Mouse (Mus musculus) cerebellum, adult 9-11 months (tissue): Measurements from ENCODE around the gene Becn1.

Experiments
- DNase-seq: peaks from one replicate; pipeline ENCODE4 v3.0.0; 2022

Becn1 gene

DNA sequence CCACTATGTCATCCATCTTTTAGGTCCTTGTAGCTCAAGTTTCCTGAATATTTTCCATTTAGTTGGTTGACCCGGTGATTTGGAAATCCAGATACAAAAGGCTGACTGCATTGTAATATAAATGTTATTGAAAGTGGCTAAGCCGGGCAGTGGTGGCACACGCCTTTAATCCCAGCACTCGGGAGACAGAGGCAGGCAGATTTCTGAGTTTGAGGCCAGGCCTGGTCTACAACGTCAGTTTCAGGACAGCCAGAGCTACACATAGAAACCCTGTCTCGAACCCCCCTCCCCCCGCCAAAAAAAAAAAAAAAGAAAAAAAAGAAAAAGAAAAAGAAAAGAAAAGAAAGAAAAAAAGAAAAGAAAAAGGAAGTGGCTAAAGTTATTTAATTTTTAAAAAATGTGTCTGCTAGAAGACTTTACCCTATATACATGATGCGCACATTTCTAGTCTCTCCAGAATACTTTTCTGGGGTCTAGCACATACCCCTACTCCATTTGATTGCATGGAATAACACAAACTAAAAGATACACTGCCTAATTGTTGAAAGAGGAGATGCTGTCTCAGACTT is 13.1 kb upstream of the Becn1 start:
- DNase-seq: no peak

DNA sequence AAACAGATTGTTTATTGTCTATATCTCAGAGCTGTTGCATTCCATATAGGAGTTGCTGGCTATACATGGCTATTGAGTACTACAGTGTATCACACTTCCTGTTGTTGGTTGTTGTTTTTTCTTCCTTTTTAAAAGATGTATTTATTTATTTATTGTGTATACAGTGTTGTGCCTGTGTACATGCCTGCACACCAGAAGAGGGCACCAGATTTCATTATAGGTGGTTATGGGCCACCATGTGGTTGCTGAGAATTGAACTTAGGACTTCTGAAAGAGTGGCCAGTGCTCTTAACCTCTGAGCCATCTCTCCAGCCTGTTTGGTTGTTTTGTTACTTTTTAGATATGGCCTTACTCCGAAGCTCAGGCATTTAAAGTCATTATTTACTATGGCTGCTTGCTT is 12.5 kb upstream of the Becn1 start:
- no peak for DNase-seq

DNA sequence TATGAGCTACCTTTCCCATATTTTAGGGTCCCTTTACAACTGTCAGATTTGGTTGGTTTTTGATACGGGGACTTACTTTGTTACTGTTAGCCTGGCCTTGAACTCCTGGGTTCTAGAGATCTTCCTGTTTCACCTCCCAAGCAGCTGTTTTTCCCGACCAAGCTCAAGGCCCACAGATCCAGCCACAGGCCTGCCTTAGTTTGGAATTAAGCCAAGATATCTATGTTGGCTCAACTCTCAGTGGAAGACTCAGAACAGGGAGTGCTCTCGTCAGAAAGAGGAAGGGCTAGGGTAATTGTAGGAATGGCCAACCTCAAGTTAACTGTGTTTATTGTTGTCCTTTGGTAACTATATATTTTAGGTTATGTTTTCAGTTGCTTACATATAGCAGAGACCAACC is 10.1 kb upstream of the Becn1 start:
- DNase-seq: no peak

DNA sequence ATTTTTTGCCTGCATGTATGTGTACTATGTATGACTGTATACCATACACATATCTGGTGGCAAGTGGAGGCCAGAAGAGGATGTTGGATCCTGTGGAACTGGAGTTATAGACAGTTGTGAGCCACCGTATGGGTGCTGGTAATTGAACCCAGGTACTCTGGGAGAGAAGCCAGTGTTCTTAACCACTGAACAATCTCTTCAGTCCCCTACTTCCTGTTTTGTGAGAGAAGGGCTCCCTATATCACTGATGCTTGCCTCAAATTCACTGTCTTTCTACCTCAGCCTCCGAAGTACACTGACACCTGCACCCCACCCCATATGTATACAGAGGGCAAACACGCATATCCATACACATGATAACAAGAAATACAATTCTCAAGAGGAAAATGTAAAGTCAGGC is 9.0 kb upstream of the Becn1 start:
- no peak for DNase-seq

DNA sequence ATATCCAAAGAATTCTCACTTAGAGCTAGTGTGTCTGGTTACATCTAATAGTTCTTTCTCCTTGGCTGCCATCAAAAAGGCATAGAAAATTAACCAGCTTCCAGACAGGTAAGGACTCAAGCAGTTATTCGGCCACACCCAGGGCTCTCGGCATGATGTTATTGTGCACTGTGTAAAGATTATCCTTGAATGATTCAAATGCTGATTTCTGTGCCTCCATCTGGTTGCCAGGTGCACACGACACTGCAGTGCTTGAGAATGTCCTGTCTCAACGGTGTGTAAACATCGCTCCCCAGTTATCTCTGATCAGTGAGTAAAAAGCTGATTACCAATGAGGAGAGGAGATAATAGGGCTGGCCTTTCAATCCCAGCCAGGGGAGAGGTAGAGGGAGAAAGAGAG is 5.7 kb upstream of the Becn1 start:
- no peak for DNase-seq

DNA sequence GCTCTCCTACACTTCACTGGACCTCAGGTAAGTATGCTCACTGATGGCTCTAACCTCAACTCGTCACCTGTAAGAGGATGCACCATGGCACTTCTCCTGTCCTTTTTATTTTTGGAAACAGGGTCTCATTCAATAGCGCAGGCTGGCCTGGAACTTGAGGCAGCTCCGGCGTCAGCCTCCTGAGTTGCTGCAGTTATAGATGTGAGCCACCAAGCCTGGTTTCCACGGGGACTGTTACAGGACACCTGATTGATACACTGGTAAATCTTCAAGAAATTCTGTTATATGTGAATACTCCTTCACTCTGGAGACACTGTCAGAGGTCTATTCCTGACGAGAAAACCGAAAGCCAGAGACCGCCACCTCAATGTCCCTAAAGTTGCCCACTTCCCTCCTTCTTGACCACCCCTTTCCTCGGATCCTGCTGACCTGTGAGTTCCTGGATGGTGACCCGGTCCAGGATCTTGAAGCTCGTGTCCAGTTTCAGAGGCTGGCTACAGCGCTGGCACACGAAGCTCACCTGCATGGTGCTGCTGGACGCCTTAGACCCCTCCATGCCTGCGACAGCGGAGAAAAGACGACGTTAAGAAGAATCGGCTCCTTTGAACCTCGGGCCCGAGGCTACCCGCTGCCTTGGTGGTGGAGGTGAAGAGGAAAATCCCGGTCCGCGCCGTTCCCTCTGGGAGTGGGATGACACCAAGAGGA is 635 bp downstream of the Becn1 start:
- no peak for DNase-seq

DNA sequence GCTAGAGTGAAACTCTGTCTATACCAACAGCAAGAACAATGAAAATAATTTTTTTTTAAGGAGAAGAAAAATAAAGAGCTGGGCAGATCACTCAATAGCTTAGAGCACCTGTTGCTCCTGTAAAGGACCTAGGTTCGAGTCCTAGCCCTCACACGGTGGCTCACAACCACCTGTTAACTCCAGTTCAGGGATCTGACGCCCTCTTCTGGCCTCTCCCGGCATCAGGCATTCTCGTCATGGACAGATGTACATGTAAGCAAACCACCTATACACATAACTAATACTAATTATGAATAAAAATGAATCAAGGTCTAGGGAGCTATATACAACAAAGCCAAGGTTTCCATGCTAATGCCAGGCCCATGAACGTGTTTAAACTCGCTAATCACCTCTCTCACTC is 1.2 kb downstream of the Becn1 start:
- DNase-seq: no peak

DNA sequence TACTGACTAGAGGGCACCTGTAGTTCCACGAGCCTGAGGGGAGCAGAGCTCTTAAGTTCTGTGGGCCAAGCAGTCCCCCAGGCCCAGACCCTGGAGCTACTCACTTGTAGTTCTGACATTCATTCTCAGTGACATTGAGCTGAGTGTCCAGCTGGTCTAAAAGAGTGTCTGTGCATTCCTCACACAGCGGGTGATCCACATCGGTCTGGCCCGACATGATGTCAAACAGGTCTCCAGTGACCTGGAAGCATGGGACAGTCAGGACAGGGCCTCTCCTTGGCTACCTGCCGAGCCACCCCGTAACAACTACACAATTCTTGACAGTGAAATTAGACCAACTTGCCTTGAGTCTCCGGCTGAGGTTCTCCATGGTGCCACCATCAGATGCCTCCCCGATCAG is 6.9 kb downstream of the Becn1 start:
- no peak for DNase-seq

DNA sequence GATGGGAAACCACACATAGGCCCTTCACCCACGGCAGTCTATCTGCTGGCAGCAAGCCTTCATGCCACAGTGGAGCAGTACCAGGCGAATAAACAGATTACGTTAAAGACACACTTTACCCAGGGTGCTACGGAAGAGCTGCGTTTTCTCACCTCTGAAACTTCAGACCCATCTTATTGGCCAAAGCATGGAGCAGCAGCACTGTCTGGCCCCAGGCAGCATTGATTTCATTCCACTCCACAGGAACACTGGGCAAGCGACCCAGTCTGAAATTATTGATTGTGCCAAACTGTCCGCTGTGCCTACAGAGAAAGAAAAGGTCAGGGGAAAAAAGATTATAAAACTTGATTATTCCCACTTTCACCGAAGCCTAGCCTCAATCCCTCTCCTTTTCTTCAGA is 10.9 kb downstream of the Becn1 start:
- no peak for DNase-seq

DNA sequence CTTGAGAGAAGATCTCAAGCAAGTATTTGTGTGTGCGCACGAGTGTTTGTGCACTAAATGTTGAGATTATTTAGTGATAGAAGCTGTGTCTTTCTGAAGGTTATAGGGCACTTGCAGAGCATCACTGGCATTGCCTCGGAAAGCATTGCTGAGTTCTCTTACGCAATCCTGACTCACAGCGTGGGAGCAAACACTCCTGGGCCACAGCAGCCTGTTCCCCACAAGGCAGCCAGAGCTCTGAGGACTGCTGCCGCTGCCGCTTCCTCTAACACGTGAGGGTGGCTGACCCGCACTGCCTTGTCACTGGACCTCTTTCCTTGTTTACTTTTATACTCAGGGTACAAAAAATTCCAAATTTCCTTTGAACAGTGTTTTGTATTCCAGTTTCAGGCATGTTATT is 14.8 kb downstream of the Becn1 start:
- no peak for DNase-seq

DNA sequence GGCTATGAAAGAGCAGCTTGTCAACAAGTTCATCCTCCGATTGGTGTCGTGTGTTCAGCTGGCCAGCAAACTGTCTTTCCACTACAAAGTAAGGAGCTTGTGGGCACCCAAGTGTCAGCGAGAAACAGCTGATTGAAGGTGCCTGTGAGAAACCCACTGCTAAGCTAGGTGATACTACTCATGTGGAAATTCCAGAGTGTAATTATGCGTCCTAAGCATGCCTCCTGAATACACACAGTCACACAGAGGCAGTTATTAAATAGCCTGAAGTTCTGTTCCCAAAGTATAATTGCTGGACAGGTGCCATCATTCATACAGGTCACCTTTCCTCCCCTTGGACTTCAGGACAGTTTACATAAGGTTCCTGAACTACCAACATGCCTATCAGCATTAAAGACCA is 18.3 kb downstream of the Becn1 start:
- no peak for DNase-seq

DNA sequence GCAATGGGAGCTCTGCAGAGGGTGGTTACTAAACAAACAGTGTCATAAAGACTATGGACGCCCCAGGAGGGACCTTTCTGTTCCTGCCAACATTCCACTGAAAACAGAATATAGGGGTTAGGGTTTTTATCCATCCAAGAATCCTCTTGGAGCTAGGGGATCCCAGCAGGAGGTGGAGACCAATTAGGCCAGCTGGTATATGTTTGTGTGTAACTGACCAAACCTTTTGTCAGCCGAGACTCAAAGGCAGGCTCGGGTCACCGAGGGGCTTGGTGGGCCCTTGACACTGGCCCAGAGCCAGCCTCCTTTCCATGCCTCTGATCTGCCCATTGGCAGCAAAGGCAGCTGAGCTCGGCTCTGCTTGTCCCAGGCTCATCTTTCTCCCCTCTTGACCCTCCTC is 19.2 kb downstream of the Becn1 start:
- DNase-seq: no peak

DNA sequence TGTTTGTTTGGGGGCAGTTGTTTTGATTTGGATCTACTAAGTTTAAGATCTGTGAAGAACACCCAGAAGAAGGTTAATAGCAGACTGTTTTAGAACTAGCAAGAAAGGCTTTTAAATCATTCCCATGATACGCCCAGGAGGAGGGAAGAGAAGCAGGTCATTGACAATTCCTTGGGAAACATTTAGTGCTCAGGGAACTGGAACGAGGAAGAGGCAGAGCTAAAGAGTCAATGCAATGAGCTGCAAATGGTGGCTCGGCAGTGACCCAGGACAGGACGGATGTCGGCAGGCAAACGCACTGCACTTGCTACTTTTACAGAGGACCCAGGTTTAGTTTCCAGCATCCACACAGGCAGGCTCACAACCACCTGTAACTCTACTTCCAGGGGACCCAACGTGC is 21.2 kb downstream of the Becn1 start:
- no peak for DNase-seq

DNA sequence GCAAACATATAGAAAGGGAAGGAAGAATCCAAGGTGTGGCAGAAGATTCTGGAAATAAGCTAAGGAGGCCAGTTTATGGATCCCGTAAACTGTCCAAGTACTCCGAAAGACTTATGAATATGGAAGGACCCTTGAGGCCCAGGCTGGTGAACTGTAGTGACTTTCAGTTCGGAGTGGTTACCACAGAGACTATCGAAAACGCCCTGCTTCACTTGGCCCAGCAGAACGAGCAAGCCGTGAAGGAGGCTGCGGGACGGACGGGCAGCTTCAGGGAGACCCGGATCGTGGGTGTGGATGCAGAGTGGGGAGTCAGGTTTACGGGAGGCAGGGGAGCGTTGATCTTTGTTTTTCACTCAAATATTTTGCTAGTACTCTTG is 22.9 kb downstream of the Becn1 start:
- DNase-seq: peak; percentile 38

DNA sequence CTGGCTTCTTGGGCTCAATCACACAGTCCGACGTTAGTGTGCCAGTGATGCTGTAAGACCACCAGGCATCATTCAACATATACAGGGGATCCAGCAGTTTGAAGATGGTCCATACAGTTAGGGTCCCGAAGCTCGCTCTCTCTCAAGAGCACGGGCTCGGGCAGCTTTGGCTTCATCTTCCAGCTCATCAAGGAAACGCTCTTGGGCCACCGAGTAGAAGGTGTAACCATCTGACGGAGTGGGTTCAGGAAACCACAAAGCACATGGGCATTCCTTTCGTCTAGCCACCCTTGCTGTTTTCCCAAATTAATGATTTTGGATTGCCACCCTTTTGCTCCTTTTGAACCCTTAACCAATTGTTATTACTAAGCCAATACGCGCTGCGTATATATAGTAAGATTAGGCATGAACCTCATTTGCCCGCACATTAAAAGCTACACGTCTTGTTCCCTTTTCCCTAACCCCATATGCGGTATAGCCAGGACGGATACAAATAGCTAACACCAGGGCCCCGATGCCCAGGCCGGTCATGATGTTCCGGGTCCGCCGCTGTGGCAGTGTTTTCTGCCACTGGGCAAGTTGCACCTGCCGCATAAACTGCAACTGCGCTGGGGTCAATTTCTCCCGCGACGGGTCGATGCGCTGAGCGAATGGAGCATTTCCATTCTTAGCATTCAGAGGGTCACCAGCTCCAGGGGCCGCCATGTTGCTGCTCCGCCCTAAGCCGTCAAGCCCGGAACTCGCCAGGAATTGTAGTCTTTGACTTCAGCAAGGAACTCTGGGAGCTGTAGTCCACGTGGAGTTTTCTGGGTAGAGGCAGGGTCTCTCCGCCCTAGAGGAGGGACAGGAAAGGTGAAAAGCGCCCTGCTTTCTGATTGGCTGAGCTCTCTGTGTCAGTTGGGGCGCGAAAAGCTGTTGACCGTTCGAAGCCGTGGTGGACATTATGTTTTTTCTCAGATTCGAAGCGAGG is 23.6 kb downstream of the Becn1 start, which contains the start of the genes Cntd1 and Coa3:
Gene Cntd1, plus strand, starts transcription at position 790 of the 970 bp plus-strand sequence.
Gene Coa3, minus strand, starts transcription at position 892 of the 970 bp plus-strand sequence.
- DNase-seq: peak; percentile 85

DNA sequence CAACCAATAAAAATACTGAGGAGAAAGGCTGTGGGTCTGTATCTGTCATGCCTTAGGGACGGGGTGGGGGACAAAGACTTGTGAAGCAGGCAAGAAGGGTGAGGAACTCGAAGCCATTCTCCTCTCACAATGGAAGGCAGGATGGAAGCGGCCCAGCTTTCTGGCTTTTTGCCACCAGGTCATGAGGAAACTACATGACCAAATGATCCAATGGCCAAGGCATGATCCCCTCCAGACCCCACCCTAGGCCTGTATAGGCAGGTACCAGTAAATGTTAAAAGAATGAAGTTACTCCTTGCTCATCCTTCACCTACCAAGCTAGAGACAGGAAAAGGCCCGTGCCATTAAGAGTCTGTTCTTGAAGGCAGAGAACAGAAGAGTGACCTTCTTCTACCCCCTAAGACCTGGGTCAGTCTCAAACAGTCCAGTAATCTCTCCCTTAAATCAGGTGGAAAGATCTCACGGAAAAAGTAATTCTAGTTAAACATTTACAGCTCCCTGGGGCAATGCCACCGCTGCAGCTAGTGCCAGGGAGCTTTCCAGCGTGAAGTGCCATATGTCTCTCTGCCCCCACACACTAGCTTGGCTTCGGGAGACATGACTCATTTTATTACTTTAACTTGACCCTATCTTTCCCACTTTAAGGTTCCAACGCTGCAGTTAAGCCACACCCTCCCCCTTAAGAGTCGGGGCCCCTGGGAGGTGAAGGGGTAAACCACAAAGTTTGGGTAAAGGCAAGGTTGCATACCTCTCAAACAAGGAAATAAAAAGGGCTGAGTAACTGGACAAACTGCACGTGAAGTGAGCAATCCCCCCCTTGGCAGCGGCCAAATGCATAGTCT is 24.5 kb downstream of the Becn1 start:
- DNase-seq: no peak

DNA sequence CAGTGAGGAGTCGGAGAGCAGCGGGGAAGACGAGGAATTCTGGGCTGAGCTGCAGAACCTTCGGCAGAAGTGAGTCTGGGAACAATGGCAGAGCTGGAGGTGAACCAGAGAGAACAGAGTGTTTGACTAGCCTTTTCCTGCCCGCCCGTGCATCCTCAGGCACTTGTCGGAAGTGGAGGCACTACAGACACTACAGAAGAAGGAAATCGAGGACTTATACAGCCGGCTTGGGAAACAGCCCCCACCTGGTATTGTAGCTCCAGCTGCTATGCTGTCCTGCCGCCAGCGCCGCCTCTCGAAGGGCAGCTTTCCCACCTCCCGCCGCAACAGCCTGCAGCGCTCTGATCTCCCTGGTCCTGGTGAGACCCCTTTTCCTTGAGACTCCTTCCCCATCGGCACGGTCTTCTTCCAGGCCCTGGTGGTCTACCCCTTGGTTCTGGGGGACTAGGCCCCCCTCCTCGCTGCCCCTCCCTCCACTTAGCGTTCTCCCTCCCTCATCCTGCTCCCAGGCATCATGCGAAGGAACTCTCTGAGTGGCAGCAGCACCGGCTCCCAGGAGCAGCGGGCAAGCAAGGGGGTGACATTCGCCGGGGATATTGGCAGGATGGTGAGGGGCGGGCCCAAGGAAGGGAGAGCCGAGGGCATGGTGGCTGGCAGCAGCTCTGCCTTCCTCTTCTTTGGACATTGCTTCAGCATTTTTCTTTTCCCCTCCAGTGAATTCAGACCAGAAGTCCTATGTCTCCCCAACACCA is 25.6 kb downstream of the Becn1 start:
- no peak for DNase-seq

DNA sequence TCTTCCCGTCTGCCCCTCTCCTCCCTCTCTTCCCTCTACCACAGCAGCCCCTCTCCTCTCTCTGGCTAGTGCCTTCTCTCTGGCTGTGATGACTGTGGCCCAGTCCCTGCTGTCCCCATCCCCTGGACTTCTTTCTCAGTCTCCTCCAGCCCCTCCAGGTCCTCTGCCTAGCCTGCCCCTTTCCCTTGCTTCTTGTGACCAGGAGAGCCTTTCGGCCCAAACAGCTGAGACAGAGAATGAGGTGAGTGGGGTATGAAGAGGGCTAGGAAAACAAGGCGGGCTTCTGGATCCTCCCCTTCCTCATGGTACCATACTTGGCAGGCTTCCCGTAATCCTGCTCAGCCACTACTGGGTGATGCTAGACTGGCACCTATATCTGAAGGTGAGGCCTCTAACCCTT is 26.8 kb downstream of the Becn1 start:
- DNase-seq: no peak

DNA sequence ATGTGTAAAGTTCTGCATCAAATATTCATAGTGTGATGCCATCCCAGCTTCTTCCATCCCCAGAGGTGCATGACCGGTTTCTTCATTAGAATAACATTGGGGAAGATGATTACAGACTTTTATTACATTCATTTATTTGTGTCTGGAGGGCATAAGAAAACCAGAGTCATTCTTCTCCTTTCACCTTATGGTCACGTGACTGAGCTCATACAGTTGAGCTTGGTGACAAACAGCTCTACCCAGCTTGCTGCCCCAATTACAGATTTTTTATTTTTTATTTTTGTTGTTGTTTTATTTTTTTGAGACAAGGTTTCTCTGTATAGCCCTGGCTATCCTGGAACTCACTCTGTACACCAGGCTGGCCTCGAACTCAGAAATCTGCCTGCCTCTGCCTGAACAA is 29.6 kb downstream of the Becn1 start:
- no peak for DNase-seq

DNA sequence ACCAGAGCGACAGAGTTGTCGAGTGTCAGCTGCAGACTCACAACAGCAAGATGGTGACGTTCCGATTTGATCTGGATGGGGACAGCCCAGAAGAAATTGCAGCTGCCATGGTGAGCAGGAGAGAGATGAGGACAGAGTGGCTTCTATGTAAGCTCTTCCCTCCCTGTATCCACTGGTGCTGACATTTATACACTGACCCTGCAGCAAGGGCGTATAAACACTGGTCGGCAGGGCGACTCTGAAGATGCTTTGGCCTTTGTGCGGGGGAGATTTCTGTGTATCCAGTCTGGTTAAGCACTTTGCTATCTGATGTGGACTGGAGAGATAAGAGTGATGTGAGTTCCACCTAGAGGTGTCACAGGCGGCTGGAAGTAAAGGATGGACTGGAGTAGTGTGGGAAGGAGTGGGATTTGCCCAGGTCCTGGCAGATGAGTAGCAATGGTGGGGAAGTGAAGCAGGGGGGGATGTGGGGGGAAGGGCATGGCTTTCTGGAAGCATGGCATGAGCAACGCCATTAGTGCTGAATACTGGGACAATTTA is 32.4 kb downstream of the Becn1 start:
- no peak for DNase-seq

DNA sequence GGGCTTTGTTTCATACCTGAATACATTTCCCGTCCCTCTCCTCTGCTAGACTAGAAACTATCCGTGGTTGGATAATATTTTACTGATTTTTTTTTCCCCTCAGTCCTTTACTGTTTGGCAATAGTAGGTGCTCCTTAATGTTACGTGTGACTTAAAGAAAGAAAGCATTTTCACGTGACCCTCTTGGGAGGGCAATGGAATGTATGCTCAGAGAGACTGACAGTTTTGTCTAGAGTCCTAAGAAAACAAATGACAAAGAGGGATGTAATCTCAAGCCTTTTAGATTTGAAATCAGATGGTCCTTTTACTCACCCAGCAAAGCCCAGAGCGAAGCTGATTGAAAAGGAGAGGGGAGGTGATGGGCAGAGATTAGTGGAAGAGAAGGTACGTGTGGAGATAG is 36.2 kb downstream of the Becn1 start:
- DNase-seq: no peak

DNA sequence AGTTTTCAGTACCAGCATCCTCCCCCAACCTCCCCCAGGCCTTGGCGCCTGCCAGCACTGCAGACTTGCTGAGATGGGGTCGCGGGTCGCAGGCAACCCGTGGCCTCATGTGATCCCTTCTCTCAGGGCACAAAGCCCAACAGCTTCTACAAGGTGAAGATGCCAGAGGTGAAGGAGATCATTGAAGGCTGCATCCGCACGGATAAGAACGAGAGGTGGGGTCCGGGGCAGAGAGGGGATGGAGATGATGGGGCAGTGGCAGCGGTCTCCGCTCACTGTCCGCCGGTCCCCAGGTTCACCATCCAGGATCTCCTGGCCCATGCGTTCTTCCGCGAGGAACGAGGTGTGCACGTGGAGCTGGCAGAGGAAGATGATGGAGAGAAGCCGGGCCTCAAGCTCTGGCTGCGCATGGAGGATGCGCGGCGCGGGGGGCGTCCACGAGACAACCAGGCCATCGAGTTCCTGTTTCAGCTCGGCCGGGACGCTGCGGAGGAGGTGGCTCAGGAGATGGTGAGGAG is 37.1 kb downstream of the Becn1 start:
- no peak for DNase-seq
